Mouse (Mus musculus): Measurements from ENCODE around the gene Ndn. TPM values are rescaled to one million over a fixed set of nuclear protein-coding genes. Genes with fewer than 3 reads are reported as not detected.
A peak's percentile ranks its signal among the peaks of the same experiment; 100 is the strongest.

The Ndn gene
- polyA plus RNA-seq, 1 experiment from 2014 or later: 203 TPM

GRCm38 (mm10) chr7:62365039-62365636 is 18.8 kb downstream of the Ndn start:
- peak; percentile 61 for ATAC-seq (ENCODE audit: insufficient read depth, low FRiP score, low TSS enrichment)
- 48% methylated on average over 7 of the region's 7 CpGs for WGBS

GRCm38 (mm10) chr7:62366730-62367129 is 20.4 kb downstream of the Ndn start:
- Histone ChIP-seq H3K4me1 (ENCODE audit: control insufficient read depth, insufficient read depth, low read length) (no peaks in the 10 kb centered on the region), H3K4me2 (ENCODE audit: low read depth) (no peak overlapping the region), H3K9me3 (ENCODE audit: control insufficient read depth, low read length) (no peaks in the 10 kb centered on the region), H3K27ac (ENCODE audit: low read depth, low read length) (no peak overlapping the region), H3K27me3 (ENCODE audit: control insufficient read depth, insufficient read depth, low read length) (no peaks in the 10 kb centered on the region), H3K9ac (ENCODE audit: low read length) (no peak overlapping the region), H3K36me3 (ENCODE audit: control insufficient read depth, insufficient read depth, low read length) (no peaks in the 10 kb centered on the region), H3K4me3 (ENCODE audit: low read depth, low read length) (no peak overlapping the region)
- WGBS: 72% methylated on average over 8 of the region's 8 CpGs
- DNase-seq (ENCODE audit: low spot score) (no peak), ATAC-seq (ENCODE audit: insufficient read depth, low FRiP score, low TSS enrichment) (no peak)

More at GRCm38 (mm10) chr7:62365039-62365636, 18.8 kb downstream of the Ndn start:
- H3K9me3 ChIP-seq (ENCODE audit: control insufficient read depth, low read length): no peaks in the 10 kb centered on the region
- H3K4me3 ChIP-seq (ENCODE audit: low read depth, low read length): no peak overlapping the region
- no peak for DNase-seq (ENCODE audit: low spot score)
- H3K27me3 ChIP-seq (ENCODE audit: control insufficient read depth, insufficient read depth, low read length): no peaks in the 10 kb centered on the region
- no peaks in the 10 kb centered on the region for H3K4me1 ChIP-seq (ENCODE audit: control insufficient read depth, insufficient read depth, low read length)
- H3K36me3 ChIP-seq (ENCODE audit: control insufficient read depth, insufficient read depth, low read length): no peaks in the 10 kb centered on the region
- H3K4me2 ChIP-seq (ENCODE audit: low read depth): no peak overlapping the region
- peak overlapping the region; percentile 15; the same call in 1 of the 2 replicates for H3K9ac ChIP-seq (ENCODE audit: low read length)
- H3K27ac ChIP-seq (ENCODE audit: low read depth, low read length): peak overlapping the region; percentile 68; the same call in 1 of the 2 replicates

GRCm38 (mm10) chr7:62375658-62376057 is 29.3 kb downstream of the Ndn start:
- no peaks in the 10 kb centered on the region for H3K4me1 ChIP-seq (ENCODE audit: control insufficient read depth, insufficient read depth, low read length)
- ATAC-seq (ENCODE audit: insufficient read depth, low FRiP score, low TSS enrichment) (no peak), DNase-seq (ENCODE audit: low spot score) (no peak)
- H3K27ac ChIP-seq (ENCODE audit: low read depth, low read length): no peak overlapping the region
- no peaks in the 10 kb centered on the region for H3K36me3 ChIP-seq (ENCODE audit: control insufficient read depth, insufficient read depth, low read length)
- no peak overlapping the region for H3K9ac ChIP-seq (ENCODE audit: low read length)
- no peak overlapping the region for H3K4me2 ChIP-seq (ENCODE audit: low read depth)
- no peaks in the 10 kb centered on the region for H3K27me3 ChIP-seq (ENCODE audit: control insufficient read depth, insufficient read depth, low read length)
- H3K9me3 ChIP-seq (ENCODE audit: control insufficient read depth, low read length): peaks cover 5% of the 10 kb centered on the region; the same call in 1 of the 2 replicates
- no peak overlapping the region for H3K4me3 ChIP-seq (ENCODE audit: low read depth, low read length)
- WGBS: 43% methylated on average over 4 of the region's 4 CpGs

GRCm38 (mm10) chr7:62376510-62377304 is 30.3 kb downstream of the Ndn start, which contains the start of gene Magel2:
Magel2 (plus strand) TSS chr7:62377010.
- H3K9ac ChIP-seq (ENCODE audit: low read length): peak within 1 kb of the TSS; percentile 70
- WGBS: 21% methylated on average over 31 of the region's 31 CpGs
- H3K4me3 ChIP-seq (ENCODE audit: low read depth, low read length): peak within 1 kb of the TSS; percentile 46
- peaks cover 5% of the 10 kb centered on the region; the same call in 1 of the 2 replicates for H3K9me3 ChIP-seq (ENCODE audit: control insufficient read depth, low read length)
- H3K27me3 ChIP-seq (ENCODE audit: control insufficient read depth, insufficient read depth, low read length): no peaks in the 10 kb centered on the region
- DNase-seq (ENCODE audit: low spot score): peak; percentile 81
- H3K4me2 ChIP-seq (ENCODE audit: low read depth): peak within 1 kb of the TSS; percentile 61
- ATAC-seq (ENCODE audit: insufficient read depth, low FRiP score, low TSS enrichment): peak; percentile 84
- 0 out of 2 replicates have a peak within 1 kb of the TSS, but pooled peaks have one; percentile 44 for H3K27ac ChIP-seq (ENCODE audit: low read depth, low read length)
- H3K4me1 ChIP-seq (ENCODE audit: control insufficient read depth, insufficient read depth, low read length): no peaks in the 10 kb centered on the region
- H3K36me3 ChIP-seq (ENCODE audit: control insufficient read depth, insufficient read depth, low read length): no peaks in the 10 kb centered on the region

- DNase-seq (ENCODE audit: low spot score) (no peak), ATAC-seq (ENCODE audit: insufficient read depth, low FRiP score, low TSS enrichment) (peak; percentile 67)
- peak overlapping the region; percentile 46 for H3K4me3 ChIP-seq (ENCODE audit: low read depth, low read length)
- peak overlapping the region; percentile 61 for H3K4me2 ChIP-seq (ENCODE audit: low read depth)
- no peaks in the 10 kb centered on the region for H3K4me1 ChIP-seq (ENCODE audit: control insufficient read depth, insufficient read depth, low read length)
- WGBS: 44% methylated on average over 14 of the region's 14 CpGs
- H3K9me3 ChIP-seq (ENCODE audit: control insufficient read depth, low read length): peaks cover 5% of the 10 kb centered on the region; the same call in 1 of the 2 replicates
- H3K9ac ChIP-seq (ENCODE audit: low read length): peak overlapping the region; percentile 70
- H3K27me3 ChIP-seq (ENCODE audit: control insufficient read depth, insufficient read depth, low read length): no peaks in the 10 kb centered on the region
- H3K27ac ChIP-seq (ENCODE audit: low read depth, low read length): 0 out of 2 replicates have a peak overlapping the region, but pooled peaks have one; percentile 44
- no peaks in the 10 kb centered on the region for H3K36me3 ChIP-seq (ENCODE audit: control insufficient read depth, insufficient read depth, low read length)
Observed at GRCm38 (mm10) chr7:62377313-62377712, 30.9 kb downstream of the Ndn start.

GRCm38 (mm10) chr7:62378529-62378928 is 32.2 kb downstream of the Ndn start:
- no peak for ATAC-seq (ENCODE audit: insufficient read depth, low FRiP score, low TSS enrichment)
- Histone ChIP-seq H3K4me3 (ENCODE audit: low read depth, low read length) (no peak overlapping the region), H3K36me3 (ENCODE audit: control insufficient read depth, insufficient read depth, low read length) (no peaks in the 10 kb centered on the region), H3K4me1 (ENCODE audit: control insufficient read depth, insufficient read depth, low read length) (no peaks in the 10 kb centered on the region), H3K27me3 (ENCODE audit: control insufficient read depth, insufficient read depth, low read length) (no peaks in the 10 kb centered on the region), H3K9ac (ENCODE audit: low read length) (no peak overlapping the region), H3K9me3 (ENCODE audit: control insufficient read depth, low read length) (peaks cover 5% of the 10 kb centered on the region; the same call in 1 of the 2 replicates), H3K4me2 (ENCODE audit: low read depth) (no peak overlapping the region), H3K27ac (ENCODE audit: low read depth, low read length) (no peak overlapping the region)
- no peak for DNase-seq (ENCODE audit: low spot score)
- 86% methylated on average over 9 of the region's 9 CpGs for WGBS

- ATAC-seq (ENCODE audit: insufficient read depth, low FRiP score, low TSS enrichment) (peak; percentile 33; the same call in 1 of the 2 replicates), DNase-seq (ENCODE audit: low spot score) (no peak)
- Histone ChIP-seq H3K9me3 (ENCODE audit: control insufficient read depth, low read length) (peaks cover under 1% of the 10 kb centered on the region; the same call in 1 of the 2 replicates), H3K9ac (ENCODE audit: low read length) (no peak overlapping the region), H3K4me3 (ENCODE audit: low read depth, low read length) (no peak overlapping the region), H3K4me1 (ENCODE audit: control insufficient read depth, insufficient read depth, low read length) (no peaks in the 10 kb centered on the region), H3K36me3 (ENCODE audit: control insufficient read depth, insufficient read depth, low read length) (no peaks in the 10 kb centered on the region), H3K27me3 (ENCODE audit: control insufficient read depth, insufficient read depth, low read length) (no peaks in the 10 kb centered on the region), H3K4me2 (ENCODE audit: low read depth) (no peak overlapping the region), H3K27ac (ENCODE audit: low read depth, low read length) (no peak overlapping the region)
- 7% methylated on average over 2 of the region's 2 CpGs for WGBS
Observed at GRCm38 (mm10) chr7:62382391-62382790, 36.0 kb downstream of the Ndn start.

- ATAC-seq (ENCODE audit: insufficient read depth, low FRiP score, low TSS enrichment) (no peak), DNase-seq (ENCODE audit: low spot score) (no peak)
- no peaks in the 10 kb centered on the region for H3K4me1 ChIP-seq (ENCODE audit: control insufficient read depth, insufficient read depth, low read length)
- no peak overlapping the region for H3K4me2 ChIP-seq (ENCODE audit: low read depth)
- H3K9ac ChIP-seq (ENCODE audit: low read length): no peak overlapping the region
- H3K27me3 ChIP-seq (ENCODE audit: control insufficient read depth, insufficient read depth, low read length): no peaks in the 10 kb centered on the region
- H3K9me3 ChIP-seq (ENCODE audit: control insufficient read depth, low read length): no peaks in the 10 kb centered on the region
- no peak overlapping the region for H3K4me3 ChIP-seq (ENCODE audit: low read depth, low read length)
- H3K27ac ChIP-seq (ENCODE audit: low read depth, low read length): no peak overlapping the region
- 50% methylated on average over 4 of the region's 4 CpGs for WGBS
- no peaks in the 10 kb centered on the region for H3K36me3 ChIP-seq (ENCODE audit: control insufficient read depth, insufficient read depth, low read length)
Observed at GRCm38 (mm10) chr7:62388291-62388690, 41.9 kb downstream of the Ndn start.

Measured in neural tube, embryonic 11.5 days (tissue).